Mouse (Mus musculus) heart, postnatal 0 days (tissue): ENCODE data around the gene Ttc23l.

Experiments
- CTCF ChIP-seq: IDR thresholded peaks from 2 replicates; pipeline ENCODE4 v1.5.1; 2016; ENCODE audit warnings: antibody characterized with exemption, control low read depth, low read depth
- EP300 ChIP-seq: IDR thresholded peaks from 2 replicates; pipeline ENCODE4 v1.6.1; 2016; ENCODE audit warnings: antibody characterized with exemption, low read depth

GRCm38 (mm10) chr15:10490101-10490500 is 68.4 kb downstream of the Ttc23l start:
- TF ChIP-seq CTCF (no peak), EP300 (no peak)
